ENCODE assay signal across 20 mouse cellular contexts in genomic region chr19:21370782-21371181, GRCm38 (mm10).
DNase-seq lines count a peak whose midpoint lies in the region; ATAC-seq lines count a peak whose summit lies in the region.
"Had no signal": no experiment of that assay in that cellular context is flagged by ENCODE, and none has a peak within 500 bp of the region (broad histone marks: within the 10 kb centered on the region; RNA-seq: fewer than 3 reads in every experiment).

No protein-coding gene starts in this region.

- H3K4me3 ChIP-seq in hindbrain, embryonic 12.5 days, result no peak overlapping the region
- no peak overlapping the region for H3K4me3 ChIP-seq in hindbrain, embryonic 16.5 days (ENCODE audit: low read length)
- no peak overlapping the region for H3K4me3 ChIP-seq in neural tube, embryonic 11.5 days (ENCODE audit: low read depth, low read length)
- no peak overlapping the region for H3K4me3 ChIP-seq in midbrain, embryonic 14.5 days (replicated peaks; ENCODE audit: low read depth, low read length)
- no peak overlapping the region for H3K4me3 ChIP-seq in neural tube, embryonic 13.5 days
- H3K4me3 ChIP-seq: embryonic facial prominence, embryonic 13.5 days; forebrain, embryonic 12.5 days; heart, adult 2 months; heart, embryonic 15.5 days; hindbrain, embryonic 15.5 days had no signal

- H3K9me3 ChIP-seq in hindbrain, embryonic 12.5 days (replicated peaks), result no peaks in the 10 kb centered on the region
- H3K9me3 ChIP-seq in hindbrain, embryonic 16.5 days (ENCODE audit: control insufficient read depth, low read length), result peaks cover 2% of the 10 kb centered on the region; the same call in 1 of the 2 replicates
- no peaks in the 10 kb centered on the region for H3K9me3 ChIP-seq in neural tube, embryonic 11.5 days (ENCODE audit: control insufficient read depth, low read length)
- no peaks in the 10 kb centered on the region for H3K9me3 ChIP-seq in midbrain, embryonic 14.5 days (ENCODE audit: control insufficient read depth, low read length)
- H3K9me3 ChIP-seq in neural tube, embryonic 13.5 days, result no peaks in the 10 kb centered on the region
- H3K9me3 ChIP-seq: embryonic facial prominence, embryonic 13.5 days; forebrain, embryonic 12.5 days; heart, embryonic 15.5 days; hindbrain, embryonic 15.5 days had no signal

- no peak overlapping the region for H3K9ac ChIP-seq in hindbrain, embryonic 12.5 days
- H3K9ac ChIP-seq in hindbrain, embryonic 16.5 days (ENCODE audit: low read depth, low read length), result no peak overlapping the region
- no peak overlapping the region for H3K9ac ChIP-seq in neural tube, embryonic 11.5 days (ENCODE audit: low read length)
- H3K9ac ChIP-seq in midbrain, embryonic 14.5 days (replicated peaks; ENCODE audit: low read length), result no peak overlapping the region
- H3K9ac ChIP-seq in neural tube, embryonic 13.5 days, result no peak overlapping the region
- H3K9ac ChIP-seq: embryonic facial prominence, embryonic 13.5 days; forebrain, embryonic 12.5 days; heart, embryonic 15.5 days; hindbrain, embryonic 15.5 days had no signal

- no peak for DNase-seq in neural tube, embryonic 11.5 days (ENCODE audit: low spot score)
- no peak for DNase-seq in neural tube, embryonic 10.5 days (ENCODE audit: extremely low spot score, low spot score)
- DNase-seq in midbrain, embryonic 14.5 days, result peak; percentile 51
- DNase-seq in heart, postnatal 10 days, result no peak
- DNase-seq in kidney, adult 9 months, result no peak
- DNase-seq: adrenal gland, postnatal 10 days; cerebellum, adult 11-12 months; cerebellum, adult 9-10 months; cerebellum, postnatal 25 days; gastrocnemius, postnatal 14 days; heart, adult 2 months had no signal

- H3K4me2 ChIP-seq in hindbrain, embryonic 12.5 days (replicated peaks), result no peak overlapping the region
- H3K4me2 ChIP-seq in hindbrain, embryonic 16.5 days (ENCODE audit: low read length), result no peak overlapping the region
- no peak overlapping the region for H3K4me2 ChIP-seq in neural tube, embryonic 11.5 days (ENCODE audit: low read depth)
- H3K4me2 ChIP-seq in midbrain, embryonic 14.5 days (ENCODE audit: low read length), result no peak overlapping the region
- no peak overlapping the region for H3K4me2 ChIP-seq in neural tube, embryonic 13.5 days
- H3K4me2 ChIP-seq: embryonic facial prominence, embryonic 13.5 days; forebrain, embryonic 12.5 days; heart, embryonic 11.5 days; heart, embryonic 15.5 days; hindbrain, embryonic 15.5 days had no signal

- 61% methylated on average over 8 of the region's 8 CpGs for WGBS in hindbrain, embryonic 12.5 days
- 65% methylated on average over 8 of the region's 8 CpGs for WGBS in hindbrain, embryonic 16.5 days
- 66% methylated on average over 8 of the region's 8 CpGs for WGBS in neural tube, embryonic 11.5 days
- 58% methylated on average over 8 of the region's 8 CpGs for WGBS in midbrain, embryonic 14.5 days
- 42% methylated on average over 8 of the region's 8 CpGs for WGBS in neural tube, embryonic 13.5 days

- intact Hi-C loops in heart, postnatal 10 days (cut with DNase I), result loop anchor here (5.0 to 10.0 kb wide), 4 partner anchors 284 to 932 kb away; partner anchors contain the start of genes 1110059E24Rik and Abhd17b

- peak; percentile 60 for ATAC-seq in hindbrain, embryonic 12.5 days (ENCODE audit: low FRiP score)
- ATAC-seq in hindbrain, embryonic 16.5 days, result no peak
- peak; percentile 51 for ATAC-seq in neural tube, embryonic 11.5 days (ENCODE audit: insufficient read depth, low FRiP score, low TSS enrichment)
- peak; percentile 24; the same call in 1 of the 2 replicates for ATAC-seq in midbrain, embryonic 14.5 days (ENCODE audit: low FRiP score, low TSS enrichment)
- peak; percentile 66; the same call in 1 of the 2 replicates for ATAC-seq in neural tube, embryonic 13.5 days (ENCODE audit: low read depth)
- ATAC-seq: forebrain, embryonic 16.5 days had no signal

- no peaks in the 10 kb centered on the region for H3K4me1 ChIP-seq in hindbrain, embryonic 12.5 days
- no peaks in the 10 kb centered on the region for H3K4me1 ChIP-seq in hindbrain, embryonic 16.5 days (ENCODE audit: control insufficient read depth, insufficient read depth, low read depth, low read length)
- H3K4me1 ChIP-seq in neural tube, embryonic 11.5 days (ENCODE audit: control insufficient read depth, insufficient read depth, low read length), result no peaks in the 10 kb centered on the region
- no peaks in the 10 kb centered on the region for H3K4me1 ChIP-seq in midbrain, embryonic 14.5 days (ENCODE audit: control insufficient read depth, insufficient read depth, low read length)
- no peaks in the 10 kb centered on the region for H3K4me1 ChIP-seq in neural tube, embryonic 13.5 days (replicated peaks)
- H3K4me1 ChIP-seq: embryonic facial prominence, embryonic 13.5 days; forebrain, embryonic 12.5 days; heart, embryonic 15.5 days; hindbrain, embryonic 15.5 days had no signal

- H3K27ac ChIP-seq in hindbrain, embryonic 12.5 days, result no peak overlapping the region
- H3K27ac ChIP-seq in hindbrain, embryonic 16.5 days (ENCODE audit: low read depth, low read length), result no peak overlapping the region
- no peak overlapping the region for H3K27ac ChIP-seq in neural tube, embryonic 11.5 days (ENCODE audit: low read depth, low read length)
- H3K27ac ChIP-seq in midbrain, embryonic 14.5 days (replicated peaks; ENCODE audit: low read depth, low read length), result no peak overlapping the region
- no peak overlapping the region for H3K27ac ChIP-seq in neural tube, embryonic 13.5 days (replicated peaks)
- H3K27ac ChIP-seq: embryonic facial prominence, embryonic 13.5 days; forebrain, embryonic 12.5 days; heart, adult 2 months; heart, embryonic 15.5 days; hindbrain, embryonic 15.5 days had no signal

- no peaks in the 10 kb centered on the region for H3K36me3 ChIP-seq in hindbrain, embryonic 12.5 days
- no peaks in the 10 kb centered on the region for H3K36me3 ChIP-seq in hindbrain, embryonic 16.5 days (ENCODE audit: control insufficient read depth, insufficient read depth, low read length)
- H3K36me3 ChIP-seq in neural tube, embryonic 11.5 days (ENCODE audit: control insufficient read depth, insufficient read depth, low read length), result no peaks in the 10 kb centered on the region
- no peaks in the 10 kb centered on the region for H3K36me3 ChIP-seq in midbrain, embryonic 14.5 days (ENCODE audit: control insufficient read depth, insufficient read depth, low read length)
- H3K36me3 ChIP-seq in neural tube, embryonic 13.5 days, result no peaks in the 10 kb centered on the region
- H3K36me3 ChIP-seq: embryonic facial prominence, embryonic 13.5 days; forebrain, embryonic 12.5 days; heart, embryonic 15.5 days; hindbrain, embryonic 15.5 days had no signal

- H3K27me3 ChIP-seq in hindbrain, embryonic 12.5 days, result no peaks in the 10 kb centered on the region
- no peaks in the 10 kb centered on the region for H3K27me3 ChIP-seq in hindbrain, embryonic 16.5 days (replicated peaks; ENCODE audit: control insufficient read depth, insufficient read depth, low read length)
- H3K27me3 ChIP-seq in neural tube, embryonic 11.5 days (ENCODE audit: control insufficient read depth, insufficient read depth, low read length), result no peaks in the 10 kb centered on the region
- no peaks in the 10 kb centered on the region for H3K27me3 ChIP-seq in midbrain, embryonic 14.5 days (ENCODE audit: control insufficient read depth, insufficient read depth, low read length)
- H3K27me3 ChIP-seq in neural tube, embryonic 13.5 days, result no peaks in the 10 kb centered on the region
- H3K27me3 ChIP-seq: embryonic facial prominence, embryonic 13.5 days; forebrain, embryonic 12.5 days; heart, embryonic 15.5 days; hindbrain, embryonic 15.5 days had no signal
